Comparison of ENCODE assay signal across 9 mouse cellular contexts in the genomic region with DNA sequence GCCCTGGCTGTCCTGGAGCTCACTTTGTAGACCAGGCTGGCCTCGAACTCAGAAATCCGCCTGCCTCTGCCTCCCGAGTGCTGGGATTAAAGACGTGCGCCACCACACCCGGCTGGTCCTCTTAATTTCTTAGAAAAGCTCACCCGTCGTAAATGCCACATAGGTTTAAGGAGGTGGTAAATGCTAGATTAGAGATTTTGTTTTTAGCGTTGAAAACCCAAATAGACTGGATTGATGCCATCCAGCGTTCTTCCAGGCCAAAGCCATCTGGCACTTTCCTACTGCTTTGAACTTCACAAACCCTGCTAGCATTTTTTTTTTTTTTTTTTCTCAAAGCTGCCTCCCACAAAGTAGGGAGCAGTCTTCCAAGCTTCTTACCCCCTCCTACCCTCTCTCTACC. TPM values are rescaled to one million over a fixed set of nuclear protein-coding genes. Genes with fewer than 3 reads are reported as not detected.
DNase-seq lines count a peak whose midpoint lies in the region; ATAC-seq and TF ChIP-seq lines count a peak whose summit lies in the region.
"Had no signal": no experiment of that assay in that cellular context is flagged by ENCODE, and none has a peak within 500 bp of the region (broad histone marks: within the 10 kb centered on the region; RNA-seq: fewer than 3 reads in every experiment).

No protein-coding gene starts in this region.

- peak overlapping the region; percentile 87 for H3K4me2 ChIP-seq in heart, embryonic 12.5 days
- peak overlapping the region; percentile 75; the same call in 1 of the 2 replicates for H3K4me2 ChIP-seq in neural tube, embryonic 12.5 days (replicated peaks)
- H3K4me2 ChIP-seq in hindbrain, postnatal 0 days (ENCODE audit: low read depth, low read length): peak overlapping the region; percentile 80; the same call in 1 of the 2 replicates
- H3K4me2 ChIP-seq in stomach, embryonic 15.5 days: peak overlapping the region; percentile 73; the same call in 1 of the 2 replicates

- H3K27me3 ChIP-seq in heart, embryonic 12.5 days (replicated peaks): no peaks in the 10 kb centered on the region
- no peaks in the 10 kb centered on the region for H3K27me3 ChIP-seq in neural tube, embryonic 12.5 days (replicated peaks)
- H3K27me3 ChIP-seq in hindbrain, postnatal 0 days (ENCODE audit: insufficient read depth, low read length): no peaks in the 10 kb centered on the region
- no peaks in the 10 kb centered on the region for H3K27me3 ChIP-seq in stomach, embryonic 15.5 days (replicated peaks)
- H3K27me3 ChIP-seq: megakaryocyte, embryonic 14.5 days had no signal

- H3K4me1 ChIP-seq in heart, embryonic 12.5 days (replicated peaks): peaks cover 3% of the 10 kb centered on the region; the same call in 1 of the 2 replicates
- no peaks in the 10 kb centered on the region for H3K4me1 ChIP-seq in neural tube, embryonic 12.5 days
- H3K4me1 ChIP-seq in hindbrain, postnatal 0 days (ENCODE audit: insufficient read depth, low read length): no peaks in the 10 kb centered on the region
- no peaks in the 10 kb centered on the region for H3K4me1 ChIP-seq in stomach, embryonic 15.5 days

- H3K4me3 ChIP-seq in heart, embryonic 12.5 days: no peak overlapping the region
- no peak overlapping the region for H3K4me3 ChIP-seq in neural tube, embryonic 12.5 days
- no peak overlapping the region for H3K4me3 ChIP-seq in hindbrain, postnatal 0 days (ENCODE audit: low read length)
- H3K4me3 ChIP-seq in stomach, embryonic 15.5 days (replicated peaks): no peak overlapping the region

- H3K36me3 ChIP-seq in heart, embryonic 12.5 days: peaks cover 35% of the 10 kb centered on the region
- H3K36me3 ChIP-seq in neural tube, embryonic 12.5 days: peaks cover 23% of the 10 kb centered on the region
- H3K36me3 ChIP-seq in hindbrain, postnatal 0 days (ENCODE audit: insufficient read depth, low read length): peaks cover 8% of the 10 kb centered on the region; the same call in 1 of the 2 replicates
- H3K36me3 ChIP-seq in stomach, embryonic 15.5 days: peaks cover 17% of the 10 kb centered on the region; the same call in 1 of the 2 replicates

- no peak overlapping the region for H3K27ac ChIP-seq in heart, embryonic 12.5 days (ENCODE audit: poor library complexity, severe bottlenecking)
- no peak overlapping the region for H3K27ac ChIP-seq in neural tube, embryonic 12.5 days
- no peak overlapping the region for H3K27ac ChIP-seq in hindbrain, postnatal 0 days
- no peak overlapping the region for H3K27ac ChIP-seq in stomach, embryonic 15.5 days

- intact Hi-C loops in heart, postnatal 25 days (cut with DNase I): no loop called here

- ATAC-seq in heart, embryonic 12.5 days (ENCODE audit: insufficient number of reproducible peaks, low FRiP score): no peak
- no peak for ATAC-seq in neural tube, embryonic 12.5 days (ENCODE audit: low FRiP score, low read depth)
- ATAC-seq in hindbrain, postnatal 0 days: no peak
- ATAC-seq in stomach, embryonic 15.5 days (ENCODE audit: insufficient read depth, low FRiP score, low read depth): no peak

- H3K9ac ChIP-seq in heart, embryonic 12.5 days: no peak overlapping the region
- no peak overlapping the region for H3K9ac ChIP-seq in neural tube, embryonic 12.5 days
- H3K9ac ChIP-seq in hindbrain, postnatal 0 days (replicated peaks; ENCODE audit: low read length): no peak overlapping the region
- no peak overlapping the region for H3K9ac ChIP-seq in stomach, embryonic 15.5 days

- no peak for DNase-seq in heart, postnatal 25 days (ENCODE audit: low spot score)
- no peak for DNase-seq in neural tube, embryonic 10.5 days (ENCODE audit: extremely low spot score, low spot score)
- no peak for DNase-seq in hindbrain, postnatal 0 days (ENCODE audit: low spot score)
- DNase-seq in lung, adult 18-20 months: no peak
- DNase-seq in kidney, adult 9 months: no peak

- WGBS in heart, embryonic 12.5 days: 89% methylated on average over 10 of the region's 10 CpGs
- 90% methylated on average over 10 of the region's 10 CpGs for WGBS in neural tube, embryonic 12.5 days
- whole genome bisulfite sequencing in hindbrain, postnatal 0 days: 77% methylated on average over 9 of the region's 10 CpGs
- 86% methylated on average over 10 of the region's 10 CpGs for WGBS in stomach, embryonic 15.5 days

- H3K9me3 ChIP-seq in heart, embryonic 12.5 days (replicated peaks): no peaks in the 10 kb centered on the region
- no peaks in the 10 kb centered on the region for H3K9me3 ChIP-seq in neural tube, embryonic 12.5 days
- no peaks in the 10 kb centered on the region for H3K9me3 ChIP-seq in hindbrain, postnatal 0 days (ENCODE audit: low read length)
- H3K9me3 ChIP-seq in stomach, embryonic 15.5 days: no peaks in the 10 kb centered on the region
- H3K9me3 ChIP-seq: megakaryocyte, embryonic 14.5 days had no signal

- TF ChIP-seq CTCF in hindbrain, postnatal 0 days (IDR thresholded peaks at IDR 0.05; ENCODE audit: low read depth): no peak

RNA-seq across cellular contexts. Expression of gene Glrx2, which starts 24.4 kb away (rescaled TPM):
- polyA plus RNA-seq in heart, embryonic 12.5 days (2016; fragmentation: Nextera tagmentation; extraction: Ambion mirVana): 98.0 and 98.7 TPM in 2 replicates
- total RNA-seq in heart, postnatal 25 days (2021): 10 to 100 TPM; 81.3 to 91.5 TPM
- polyA plus RNA-seq in neural tube, embryonic 12.5 days (2016; fragmentation: Nextera tagmentation; extraction: Ambion mirVana): 136 and 138 TPM in 2 replicates
- total RNA-seq in hindbrain, postnatal 0 days (2014; rRNA removed): 23.4 and 33.0 TPM in 2 replicates
- polyA plus RNA-seq in hindbrain, postnatal 0 days (2015; fragmentation: Nextera tagmentation; extraction: Ambion mirVana): 114 and 123 TPM in 2 replicates
- polyA plus RNA-seq in stomach, embryonic 15.5 days (2015; fragmentation: Nextera tagmentation; extraction: Ambion mirVana): 98.3 and 104 TPM in 2 replicates

RNA-seq across cellular contexts. Expression of gene Trove2, which starts 36.3 kb away (rescaled TPM):
- 20.7 and 21.5 TPM in 2 replicates for polyA plus RNA-seq in heart, embryonic 12.5 days (2016; fragmentation: Nextera tagmentation; extraction: Ambion mirVana)
- total RNA-seq in heart, postnatal 25 days (2021): 1 to 10 TPM; 7.5 to 9.2 TPM
- 30.6 and 35.8 TPM in 2 replicates for polyA plus RNA-seq in neural tube, embryonic 12.5 days (2016; fragmentation: Nextera tagmentation; extraction: Ambion mirVana)
- 28.6 and 29.1 TPM in 2 replicates for total RNA-seq in hindbrain, postnatal 0 days (2014; rRNA removed)
- polyA plus RNA-seq in hindbrain, postnatal 0 days (2015; fragmentation: Nextera tagmentation; extraction: Ambion mirVana): 24.2 and 24.6 TPM in 2 replicates
- 14.0 and 14.7 TPM in 2 replicates for polyA plus RNA-seq in stomach, embryonic 15.5 days (2015; fragmentation: Nextera tagmentation; extraction: Ambion mirVana)

RNA-seq across cellular contexts. Expression of gene Uchl5, which starts 36.5 kb away (rescaled TPM):
- polyA plus RNA-seq in heart, embryonic 12.5 days (2016; fragmentation: Nextera tagmentation; extraction: Ambion mirVana): 63.7 and 70.4 TPM in 2 replicates
- total RNA-seq in heart, postnatal 25 days (2021): 10 to 100 TPM; 15.5 to 16.2 TPM
- 74.6 and 77.7 TPM in 2 replicates for polyA plus RNA-seq in neural tube, embryonic 12.5 days (2016; fragmentation: Nextera tagmentation; extraction: Ambion mirVana)
- 4.4 and 7.2 TPM in 2 replicates for total RNA-seq in hindbrain, postnatal 0 days (2014; rRNA removed)
- 65.1 and 65.5 TPM in 2 replicates for polyA plus RNA-seq in hindbrain, postnatal 0 days (2015; fragmentation: Nextera tagmentation; extraction: Ambion mirVana)
- polyA plus RNA-seq in stomach, embryonic 15.5 days (2015; fragmentation: Nextera tagmentation; extraction: Ambion mirVana): 113 and 119 TPM in 2 replicates

RNA-seq across cellular contexts. Expression of gene Cdc73, which starts 37.9 kb away (rescaled TPM):
- 29.3 and 29.5 TPM in 2 replicates for polyA plus RNA-seq in heart, embryonic 12.5 days (2016; fragmentation: Nextera tagmentation; extraction: Ambion mirVana)
- total RNA-seq in heart, postnatal 25 days (2021): 10 to 100 TPM; 52.7 to 56.0 TPM
- polyA plus RNA-seq in neural tube, embryonic 12.5 days (2016; fragmentation: Nextera tagmentation; extraction: Ambion mirVana): 33.3 and 35.5 TPM in 2 replicates
- total RNA-seq in hindbrain, postnatal 0 days (2014; rRNA removed): 7.1 and 8.5 TPM in 2 replicates
- 15.3 and 15.8 TPM in 2 replicates for polyA plus RNA-seq in hindbrain, postnatal 0 days (2015; fragmentation: Nextera tagmentation; extraction: Ambion mirVana)
- polyA plus RNA-seq in stomach, embryonic 15.5 days (2015; fragmentation: Nextera tagmentation; extraction: Ambion mirVana): 26.5 and 33.1 TPM in 2 replicates
